Mouse (Mus musculus) E14TG2a.4 (cell line): Measurements from ENCODE around the gene Commd2.
A peak's percentile ranks its signal among the peaks of the same experiment; 100 is the strongest.

ENCODE experiments used
- H3K27me3 ChIP-seq: 2 replicates; pipeline ENCODE4 v1.6.1; 2014; ENCODE audit warnings: low read length, control low read depth; ENCODE audit not compliant: insufficient read depth
- H3K36me3 ChIP-seq: 2 replicates; pipeline ENCODE4 v1.6.1; 2014; ENCODE audit warnings: low read length, control low read depth; ENCODE audit not compliant: insufficient read depth
- H3K4me1 ChIP-seq: replicated peaks from 2 replicates; pipeline ENCODE4 v1.6.1; 2014; ENCODE audit warnings: low read depth, low read length, control low read depth
- H3K4me3 ChIP-seq: replicated peaks from 2 replicates; pipeline ENCODE4 v1.5.1; 2014; ENCODE audit warnings: mild to moderate bottlenecking, low read length
- H3K9me3 ChIP-seq: 2 replicates; pipeline ENCODE4 v1.6.1; 2014; ENCODE audit warnings: low read length, control low read depth
- CTCF ChIP-seq: conservative IDR thresholded peaks from 2 replicates; pipeline ENCODE4 v1.5.1; 2014; ENCODE audit warnings: low read length
- NANOG ChIP-seq: IDR thresholded peaks from 2 replicates; pipeline ENCODE4 v1.6.1; 2014; ENCODE audit warnings: borderline replicate concordance, low read length, mixed read lengths
- POU5F1 ChIP-seq: IDR thresholded peaks from 2 replicates; pipeline ENCODE4 v1.6.1; 2014; ENCODE audit warnings: low read length, borderline replicate concordance

Commd2 gene

GRCm38 (mm10) chr3:57634763-57635487 is 16.6 kb downstream of the Commd2 start:
- no peak for TF ChIP-seq POU5F1
- no peak for TF ChIP-seq CTCF
- TF ChIP-seq NANOG = no peak
- Histone ChIP-seq H3K9me3 (no peaks in the 10 kb centered on the region), H3K36me3 (no peaks in the 10 kb centered on the region), H3K4me3 (no peak overlapping the region), H3K4me1 (no peaks in the 10 kb centered on the region), H3K27me3 (no peaks in the 10 kb centered on the region)

- H3K27me3 ChIP-seq = no peaks in the 10 kb centered on the region
- TF ChIP-seq NANOG = no peak
- TF ChIP-seq POU5F1 = no peak
- no peak for TF ChIP-seq CTCF
These were observed 24.5 kb downstream of the Commd2 start for GRCm38 (mm10) chr3:57626954-57627513.

GRCm38 (mm10) chr3:57625275-57625997 is 26.1 kb downstream of the Commd2 start:
- no peaks in the 10 kb centered on the region for H3K27me3 ChIP-seq
- TF ChIP-seq CTCF = peak; percentile 70
- TF ChIP-seq POU5F1 = no peak
- TF ChIP-seq NANOG = no peak
- H3K4me3 ChIP-seq = no peak overlapping the region
- no peaks in the 10 kb centered on the region for H3K9me3 ChIP-seq
- no peaks in the 10 kb centered on the region for H3K36me3 ChIP-seq
- peaks cover 5% of the 10 kb centered on the region for H3K4me1 ChIP-seq

More at GRCm38 (mm10) chr3:57626954-57627513, 24.5 kb downstream of the Commd2 start:
- Histone ChIP-seq H3K9me3 (no peaks in the 10 kb centered on the region), H3K36me3 (no peaks in the 10 kb centered on the region), H3K4me3 (no peak overlapping the region), H3K4me1 (peaks cover 4% of the 10 kb centered on the region)

GRCm38 (mm10) chr3:57619718-57620117 is 31.8 kb downstream of the Commd2 start:
- Histone ChIP-seq H3K36me3 (no peaks in the 10 kb centered on the region), H3K4me1 (peaks cover 3% of the 10 kb centered on the region; the same call in 1 of the 2 replicates), H3K9me3 (no peaks in the 10 kb centered on the region), H3K27me3 (no peaks in the 10 kb centered on the region), H3K4me3 (no peak overlapping the region)
- TF ChIP-seq NANOG (no peak), CTCF (peak; percentile 63)

GRCm38 (mm10) chr3:57615652-57616051 is 35.9 kb downstream of the Commd2 start:
- Histone ChIP-seq H3K27me3 (0 out of 2 replicates have a peak, but pooled peaks cover under 1% of the 10 kb centered on the region), H3K4me1 (peaks cover 11% of the 10 kb centered on the region; the same call in 1 of the 2 replicates), H3K9me3 (peaks cover 5% of the 10 kb centered on the region), H3K4me3 (no peak overlapping the region), H3K36me3 (no peaks in the 10 kb centered on the region)
- TF ChIP-seq CTCF (peak; percentile 46), NANOG (no peak), POU5F1 (no peak)

GRCm38 (mm10) chr3:57612430-57612997 is 39.0 kb downstream of the Commd2 start:
- H3K36me3 ChIP-seq = no peaks in the 10 kb centered on the region
- H3K27me3 ChIP-seq = 0 out of 2 replicates have a peak, but pooled peaks cover 4% of the 10 kb centered on the region
- H3K4me1 ChIP-seq = peaks cover 8% of the 10 kb centered on the region; the same call in 1 of the 2 replicates
- H3K9me3 ChIP-seq = peaks cover 5% of the 10 kb centered on the region
- no peak overlapping the region for H3K4me3 ChIP-seq
- TF ChIP-seq POU5F1 = no peak
- TF ChIP-seq CTCF = no peak
- no peak for TF ChIP-seq NANOG

- H3K4me3 ChIP-seq = no peak overlapping the region
- peaks cover 5% of the 10 kb centered on the region for H3K9me3 ChIP-seq
- H3K36me3 ChIP-seq = no peaks in the 10 kb centered on the region
- H3K27me3 ChIP-seq = 0 out of 2 replicates have a peak, but pooled peaks cover 4% of the 10 kb centered on the region
- H3K4me1 ChIP-seq = peaks cover 8% of the 10 kb centered on the region; the same call in 1 of the 2 replicates
- TF ChIP-seq CTCF = no peak
- no peak for TF ChIP-seq POU5F1
- no peak for TF ChIP-seq NANOG
These were observed 39.7 kb downstream of the Commd2 start for GRCm38 (mm10) chr3:57611776-57612175.

- Histone ChIP-seq H3K36me3 (no peaks in the 10 kb centered on the region), H3K9me3 (no peaks in the 10 kb centered on the region), H3K4me1 (peaks cover 14% of the 10 kb centered on the region), H3K27me3 (no peaks in the 10 kb centered on the region), H3K4me3 (no peak overlapping the region)
- no peak for TF ChIP-seq CTCF
- no peak for TF ChIP-seq NANOG
- no peak for TF ChIP-seq POU5F1
These were observed 46.9 kb downstream of the Commd2 start for GRCm38 (mm10) chr3:57604618-57605015.
